Mouse (Mus musculus): ENCODE measurements around the gene Ctsa. TPM values are rescaled to one million over a fixed set of nuclear protein-coding genes. Genes with fewer than 3 reads are reported as not detected.
A peak's percentile ranks its signal among the peaks of the same experiment; 100 is the strongest.
"Not testable (repeated sequence)": the region's sequence is repeated elsewhere in the genome, so short reads cannot be mapped to it uniquely, and the experiment has no call there.

The Ctsa gene
- polyA plus RNA-seq, 1 experiment from 2014 or later = 65.4 TPM

DNA sequence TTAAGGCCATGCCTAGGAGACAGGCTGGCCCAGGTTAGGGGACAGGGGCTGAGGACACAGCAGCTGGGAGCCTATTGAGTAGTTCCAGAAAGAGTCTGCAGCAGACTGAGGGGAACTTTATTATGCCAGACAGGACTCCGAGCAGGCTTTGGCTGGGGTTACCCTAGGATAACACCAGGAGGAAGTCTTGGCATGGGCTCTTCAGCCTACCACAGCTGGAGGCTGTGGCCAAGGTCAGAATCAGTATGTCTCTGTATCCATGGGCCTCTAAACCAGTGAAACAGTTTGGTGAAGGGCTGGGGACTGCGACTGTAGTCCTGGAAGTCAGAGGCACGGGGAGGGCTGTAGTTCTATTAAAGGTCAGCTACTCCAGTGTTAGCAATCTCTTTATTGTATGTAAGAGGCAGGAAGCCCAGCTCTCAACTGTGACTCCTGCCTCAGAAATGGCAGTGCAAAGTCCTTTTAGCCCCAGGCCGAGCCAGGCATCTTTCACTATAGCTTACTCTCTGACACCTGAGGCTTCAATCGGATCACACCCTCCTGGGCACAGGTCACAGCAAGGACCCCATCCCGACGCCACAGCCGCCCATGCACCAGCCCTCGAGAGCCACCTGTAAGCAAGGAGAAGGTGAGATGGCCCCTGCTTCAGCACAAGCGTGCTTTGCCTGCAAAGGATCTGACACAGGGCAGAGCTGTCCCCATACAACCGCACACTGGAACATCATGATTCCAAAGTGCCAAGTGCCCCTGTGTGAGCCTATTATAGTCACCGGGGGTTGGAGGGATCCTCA is 40.1 kb upstream of the Ctsa start:
- ATAC-seq (ENCODE audit: low read depth) = no peak
- WGBS (ENCODE audit: insufficient replicate concordance) = 86% methylated on average over 12 of the region's 12 CpGs
- no peak overlapping the region for H3K27ac ChIP-seq
- H3K9ac ChIP-seq = no peak overlapping the region
- no peak overlapping the region for H3K4me2 ChIP-seq
- H3K4me1 ChIP-seq (replicated peaks) = peaks cover 38% of the 10 kb centered on the region
- H3K27me3 ChIP-seq = no peaks in the 10 kb centered on the region
- peaks cover 78% of the 10 kb centered on the region for H3K36me3 ChIP-seq
- no peak for DNase-seq
- H3K4me3 ChIP-seq (replicated peaks) = no peak overlapping the region
- no peaks in the 10 kb centered on the region for H3K9me3 ChIP-seq (replicated peaks)

DNA sequence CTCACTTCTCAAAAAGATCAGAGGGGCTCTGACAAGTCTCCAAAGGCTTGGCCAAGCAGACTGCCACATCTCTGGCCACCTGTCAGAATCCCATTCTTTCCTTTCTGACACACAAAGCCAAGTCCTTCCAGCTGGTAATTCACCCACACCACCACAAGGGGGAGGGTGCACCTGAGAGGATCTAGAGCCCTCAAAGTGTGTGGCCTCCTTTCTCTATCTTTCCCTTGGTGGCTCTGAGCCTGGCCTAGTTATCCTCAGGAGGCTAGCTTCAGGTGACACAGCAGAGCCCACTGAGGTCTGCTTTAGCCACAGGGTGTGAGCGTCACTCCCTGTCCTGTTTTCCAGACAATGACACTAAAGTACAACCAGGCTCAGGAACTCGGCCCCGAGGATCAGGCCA is 39.4 kb upstream of the Ctsa start:
- DNase-seq (no peak), ATAC-seq (ENCODE audit: low read depth) (peak; percentile 34; the same call in 1 of the 2 replicates)
- 86% methylated on average over 3 of the region's 3 CpGs for WGBS (ENCODE audit: insufficient replicate concordance)
- no peak overlapping the region; the same call in 1 of the 2 replicates for H3K9ac ChIP-seq
- H3K9me3 ChIP-seq (replicated peaks) = no peaks in the 10 kb centered on the region
- no peak overlapping the region for H3K4me3 ChIP-seq (replicated peaks)
- peaks cover 83% of the 10 kb centered on the region for H3K36me3 ChIP-seq
- H3K27me3 ChIP-seq = no peaks in the 10 kb centered on the region
- H3K27ac ChIP-seq = 0 out of 2 replicates have a peak overlapping the region, but pooled peaks have one; percentile 13
- H3K4me1 ChIP-seq (replicated peaks) = peaks cover 31% of the 10 kb centered on the region
- H3K4me2 ChIP-seq = no peak overlapping the region

DNA sequence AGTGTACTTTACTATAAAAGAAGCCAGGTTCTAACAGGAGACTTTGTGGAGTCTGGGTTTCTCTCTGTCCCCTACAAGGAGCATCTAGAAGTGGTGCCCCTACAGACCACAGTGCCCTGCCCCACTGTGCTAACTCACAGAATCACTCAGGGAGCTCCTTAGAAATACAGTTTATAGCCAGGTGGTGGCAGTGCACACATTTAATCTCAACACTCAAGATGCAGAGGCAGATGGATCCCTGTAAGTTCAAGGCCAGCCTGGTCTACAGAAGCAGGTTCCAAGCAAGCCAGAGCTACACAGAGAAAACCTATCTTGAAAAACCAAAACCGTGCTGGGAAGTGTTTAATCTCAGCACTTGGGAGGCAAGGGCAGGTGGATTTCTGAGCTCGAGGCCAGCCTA is 38.9 kb upstream of the Ctsa start:
- no peak overlapping the region; the same call in 1 of the 2 replicates for H3K9ac ChIP-seq
- DNase-seq (no peak), ATAC-seq (ENCODE audit: low read depth) (no peak)
- H3K4me3 ChIP-seq (replicated peaks) = no peak overlapping the region
- H3K27me3 ChIP-seq = no peaks in the 10 kb centered on the region
- H3K4me2 ChIP-seq = no peak overlapping the region
- WGBS (ENCODE audit: insufficient replicate concordance) = 81% methylated on average over 2 of the region's 2 CpGs
- H3K36me3 ChIP-seq = peaks cover 86% of the 10 kb centered on the region
- H3K9me3 ChIP-seq (replicated peaks) = no peaks in the 10 kb centered on the region
- H3K27ac ChIP-seq = 0 out of 2 replicates have a peak overlapping the region, but pooled peaks have one; percentile 13
- peaks cover 26% of the 10 kb centered on the region for H3K4me1 ChIP-seq (replicated peaks)

DNA sequence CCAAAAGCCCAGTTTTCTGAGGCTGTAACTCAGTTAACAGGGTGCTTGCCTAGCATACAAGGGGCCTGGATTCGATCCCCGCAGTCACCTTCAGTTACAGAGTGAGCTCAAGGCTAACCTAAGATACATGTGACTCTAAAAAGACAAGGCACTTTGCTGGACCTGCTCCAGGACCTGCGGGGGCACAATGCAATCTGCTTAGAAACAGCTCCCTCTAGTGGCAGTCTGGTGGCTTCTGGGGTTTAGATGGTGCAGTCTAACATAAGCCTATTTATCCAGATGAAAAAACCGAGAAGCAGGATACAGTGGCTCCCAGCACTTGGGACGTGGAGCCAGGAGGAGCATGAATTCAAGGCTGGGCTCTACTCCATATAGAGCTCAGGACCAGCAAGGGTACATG is 38.4 kb upstream of the Ctsa start:
- peak; percentile 71 for DNase-seq
- no peak overlapping the region for H3K9ac ChIP-seq
- ATAC-seq (ENCODE audit: low read depth) = peak; percentile 73
- H3K27me3 ChIP-seq = no peaks in the 10 kb centered on the region
- H3K36me3 ChIP-seq = peaks cover 88% of the 10 kb centered on the region
- 38% methylated on average over 5 of the region's 5 CpGs for WGBS (ENCODE audit: insufficient replicate concordance)
- H3K4me3 ChIP-seq (replicated peaks) = no peak overlapping the region
- peaks cover 22% of the 10 kb centered on the region for H3K4me1 ChIP-seq (replicated peaks)
- H3K27ac ChIP-seq = no peak overlapping the region; the same call in 1 of the 2 replicates
- no peaks in the 10 kb centered on the region for H3K9me3 ChIP-seq (replicated peaks)
- no peak overlapping the region for H3K4me2 ChIP-seq

DNA sequence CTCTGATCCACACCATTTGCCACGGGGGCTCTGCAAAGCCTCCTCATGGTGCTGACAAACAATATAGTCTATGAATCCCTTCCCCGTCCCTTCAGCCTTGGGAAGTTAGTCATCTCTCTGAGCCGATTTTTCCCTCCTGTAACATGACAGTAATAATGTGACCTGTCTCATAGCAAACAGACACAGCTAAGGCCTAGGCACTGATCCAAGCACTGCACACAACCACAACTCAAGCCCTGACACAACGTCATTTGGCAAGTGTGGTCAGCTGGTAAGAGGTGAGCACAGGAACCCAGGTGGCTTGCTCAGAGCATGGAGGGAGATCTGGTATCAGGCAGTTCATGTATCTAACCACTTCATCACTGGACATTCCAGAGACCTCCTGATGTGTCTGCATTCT is 36.8 kb upstream of the Ctsa start:
- peaks cover 90% of the 10 kb centered on the region for H3K36me3 ChIP-seq
- 72% methylated on average over 4 of the region's 4 CpGs for WGBS (ENCODE audit: insufficient replicate concordance)
- ATAC-seq (ENCODE audit: low read depth) (no peak), DNase-seq (no peak)
- no peaks in the 10 kb centered on the region for H3K9me3 ChIP-seq (replicated peaks)
- H3K27ac ChIP-seq = no peak overlapping the region
- H3K4me2 ChIP-seq = no peak overlapping the region
- no peaks in the 10 kb centered on the region for H3K27me3 ChIP-seq
- no peak overlapping the region for H3K4me3 ChIP-seq (replicated peaks)
- peaks cover 11% of the 10 kb centered on the region for H3K4me1 ChIP-seq (replicated peaks)
- H3K9ac ChIP-seq = no peak overlapping the region

DNA sequence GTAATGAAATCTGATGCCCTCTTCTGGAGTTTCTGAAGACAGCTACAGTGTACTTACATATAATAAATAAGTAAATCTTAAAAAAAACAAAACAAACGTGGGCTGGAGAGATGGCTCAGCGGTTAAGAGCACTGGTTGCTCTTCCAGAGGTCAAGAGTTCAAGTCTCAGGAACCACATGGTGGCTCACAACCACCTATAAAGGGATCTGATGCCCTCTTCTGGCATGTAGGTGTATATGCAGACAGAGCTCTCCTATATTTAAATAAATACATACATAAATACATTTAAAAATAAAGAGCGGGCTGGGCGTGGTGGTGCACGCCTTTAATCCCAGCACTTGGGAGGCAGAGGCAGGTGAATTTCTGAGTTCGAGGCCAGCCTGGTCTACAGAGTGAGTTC is 34.1 kb upstream of the Ctsa start:
- not testable (repeated sequence) for H3K27ac ChIP-seq; H3K4me2 ChIP-seq; H3K9me3 ChIP-seq (replicated peaks); DNase-seq; H3K27me3 ChIP-seq; H3K9ac ChIP-seq; ATAC-seq (ENCODE audit: low read depth); H3K4me3 ChIP-seq (replicated peaks)
- H3K36me3 ChIP-seq = peaks cover 83% of the 10 kb centered on the region
- peaks cover 19% of the 10 kb centered on the region for H3K4me1 ChIP-seq (replicated peaks)
- 71% methylated on average over 6 of the region's 6 CpGs for WGBS (ENCODE audit: insufficient replicate concordance)

DNA sequence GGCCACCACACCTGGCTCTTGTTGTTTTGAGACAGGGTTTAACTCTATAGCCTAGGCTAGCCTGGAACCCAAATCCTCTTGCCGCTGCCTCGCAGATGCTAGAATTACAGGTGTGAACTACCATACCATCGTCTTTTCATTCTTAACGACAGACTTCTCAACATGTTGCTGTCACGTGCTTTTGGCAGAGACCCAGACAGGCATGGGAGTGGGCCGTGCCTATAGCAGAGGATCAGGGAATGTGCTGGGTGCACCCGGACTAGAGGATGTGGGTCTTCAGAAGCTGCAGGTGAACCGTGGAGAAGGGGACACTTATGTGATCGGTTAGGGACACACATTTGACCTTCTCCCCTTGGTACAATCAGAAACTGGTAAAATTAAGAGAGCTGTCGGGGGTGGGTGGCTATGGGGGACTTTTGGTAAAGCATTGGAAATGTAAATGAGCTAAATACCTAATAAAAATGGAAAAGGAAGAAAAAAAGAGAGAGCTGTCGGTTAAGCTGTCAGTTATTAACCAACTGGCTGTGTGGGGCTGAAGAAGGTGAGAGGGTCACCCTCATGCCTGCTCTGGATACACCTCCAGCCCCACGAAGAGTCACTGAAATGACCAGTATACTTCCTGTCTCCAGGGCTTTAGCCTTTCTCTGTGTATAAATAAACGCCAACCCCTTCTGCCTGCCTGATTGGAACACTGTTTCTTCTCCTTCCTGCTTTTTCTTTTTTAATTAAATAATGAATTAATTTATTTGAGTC is 32.2 kb upstream of the Ctsa start:
- DNase-seq (no peak), ATAC-seq (ENCODE audit: low read depth) (no peak)
- Histone ChIP-seq H3K36me3 (peaks cover 69% of the 10 kb centered on the region), H3K27ac (no peak overlapping the region), H3K9me3 (replicated peaks) (no peaks in the 10 kb centered on the region), H3K4me1 (replicated peaks) (peaks cover 16% of the 10 kb centered on the region), H3K27me3 (no peaks in the 10 kb centered on the region), H3K4me3 (replicated peaks) (no peak overlapping the region), H3K9ac (no peak overlapping the region), H3K4me2 (no peak overlapping the region)
- 81% methylated on average over 13 of the region's 13 CpGs for WGBS (ENCODE audit: insufficient replicate concordance)

DNA sequence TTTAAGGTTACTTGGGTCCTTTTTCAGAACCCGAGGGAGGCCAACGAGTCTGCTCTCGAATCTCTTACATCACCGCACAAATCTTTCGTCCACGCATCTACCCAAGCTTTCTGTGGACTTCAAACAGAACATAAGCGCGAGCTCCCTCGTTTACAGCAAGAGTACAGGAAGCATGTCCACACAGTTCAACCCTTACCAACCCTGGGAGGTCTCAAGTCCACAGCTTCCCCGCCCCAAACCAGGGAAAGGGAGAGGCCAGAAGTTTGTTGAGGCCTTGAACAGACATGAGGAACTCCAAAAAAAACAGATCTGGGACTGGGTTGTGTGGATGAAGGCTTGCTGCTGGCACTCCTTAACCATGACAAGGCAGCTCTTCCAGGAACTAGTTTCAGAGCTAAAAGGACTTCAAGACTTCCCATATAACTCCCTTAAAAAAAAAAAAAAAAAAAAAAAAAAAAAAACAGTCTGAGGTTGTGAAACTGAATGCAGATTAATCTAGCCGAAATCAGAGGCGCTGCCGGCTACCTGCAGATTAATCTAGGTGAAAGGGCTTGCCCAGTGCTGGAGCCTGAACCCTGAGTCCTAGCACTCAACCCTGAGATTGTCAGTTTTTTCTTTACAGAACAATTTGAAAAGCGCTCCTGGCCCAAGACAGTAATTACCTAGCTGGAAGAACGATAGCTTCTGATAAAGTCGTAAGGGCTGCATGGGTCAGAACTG is 29.3 kb upstream of the Ctsa start:
- DNase-seq (no peak), ATAC-seq (ENCODE audit: low read depth) (no peak)
- peak overlapping the region; percentile 89 for H3K9ac ChIP-seq
- H3K4me3 ChIP-seq (replicated peaks) = peak overlapping the region; percentile 86
- peak overlapping the region; percentile 79 for H3K4me2 ChIP-seq
- H3K36me3 ChIP-seq = peaks cover 42% of the 10 kb centered on the region
- 76% methylated on average over 16 of the region's 16 CpGs for WGBS (ENCODE audit: insufficient replicate concordance)
- H3K4me1 ChIP-seq (replicated peaks) = peaks cover 35% of the 10 kb centered on the region
- no peaks in the 10 kb centered on the region for H3K9me3 ChIP-seq (replicated peaks)
- H3K27ac ChIP-seq = peak overlapping the region; percentile 87
- no peaks in the 10 kb centered on the region for H3K27me3 ChIP-seq

DNA sequence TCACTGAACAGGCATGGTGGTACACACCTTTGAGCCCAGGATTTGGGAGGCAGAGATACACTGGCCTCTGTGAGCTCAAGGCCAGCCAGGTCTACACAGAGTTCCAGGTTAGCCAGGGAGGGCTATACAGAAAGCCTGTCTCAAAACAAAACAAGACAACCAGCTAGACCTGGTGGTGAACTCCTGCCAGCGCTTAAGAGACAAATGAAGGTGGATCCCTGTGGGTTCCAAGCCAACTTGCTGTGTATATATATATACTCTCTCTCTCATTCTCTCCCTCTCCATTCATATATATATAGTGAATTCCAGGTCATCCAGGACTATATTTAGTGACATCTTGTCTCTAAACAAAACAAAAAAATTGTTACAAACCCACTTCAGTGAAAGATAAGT is 28.8 kb upstream of the Ctsa start:
- 57% methylated on average over 1 of the region's 1 CpGs for WGBS (ENCODE audit: insufficient replicate concordance)
- Histone ChIP-seq H3K9ac (peak overlapping the region; percentile 89), H3K9me3 (replicated peaks) (no peaks in the 10 kb centered on the region), H3K4me1 (replicated peaks) (peaks cover 35% of the 10 kb centered on the region), H3K36me3 (peaks cover 42% of the 10 kb centered on the region), H3K27ac (peak overlapping the region; percentile 87), H3K4me3 (replicated peaks) (peak overlapping the region; percentile 86), H3K4me2 (peak overlapping the region; percentile 79), H3K27me3 (no peaks in the 10 kb centered on the region)
- no peak for DNase-seq
- no peak for ATAC-seq (ENCODE audit: low read depth)

DNA sequence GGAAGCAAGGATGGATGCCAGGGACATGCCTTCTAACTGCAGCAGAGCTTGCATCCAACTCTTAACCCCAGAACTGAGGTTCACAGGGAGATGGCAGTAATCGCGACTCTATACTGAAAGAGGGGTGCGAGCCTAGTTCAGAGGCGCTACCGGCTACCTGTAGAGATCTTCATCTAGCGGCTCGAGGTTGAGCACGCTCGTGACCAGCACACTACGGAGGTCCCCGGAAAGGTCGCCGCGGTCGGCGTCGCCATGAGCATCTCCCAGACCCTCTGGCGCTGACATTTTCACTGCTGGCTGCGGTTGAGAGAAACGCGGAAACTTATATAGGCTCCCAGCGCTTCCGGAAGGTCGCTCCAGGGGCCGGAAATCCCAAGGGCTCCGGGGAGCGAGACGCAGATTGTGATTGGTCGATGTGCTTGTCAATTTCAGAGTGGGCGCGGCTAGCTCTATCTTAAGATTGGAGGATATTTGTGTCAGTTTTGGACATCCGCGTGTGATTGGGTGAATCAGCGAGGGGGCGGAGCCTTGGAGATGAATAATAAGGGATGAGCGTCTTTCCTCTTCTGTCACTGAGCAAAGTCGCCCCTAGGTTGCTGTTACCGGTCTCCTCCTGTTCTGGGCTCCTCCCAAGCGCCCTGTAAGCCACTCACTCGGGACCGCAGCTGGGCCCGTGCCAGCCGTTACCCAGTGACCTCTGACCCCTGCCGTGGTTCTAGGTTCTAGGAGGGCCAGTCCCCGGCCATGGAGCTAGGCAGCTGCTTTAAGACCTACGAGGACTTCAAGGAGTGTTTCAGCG is 27.9 kb upstream of the Ctsa start, which contains the start of the genes Acot8 and Zswim3:
Gene Acot8, minus strand, starts transcription at position 350 of the 799 bp plus-strand sequence.
Gene Zswim3, plus strand, starts transcription at position 566 of the 799 bp plus-strand sequence.
- peak within 1 kb of the TSS; percentile 90 for H3K9ac ChIP-seq
- peaks cover 35% of the 10 kb centered on the region for H3K4me1 ChIP-seq (replicated peaks)
- peak; percentile 98 for DNase-seq
- H3K27me3 ChIP-seq = no peaks in the 10 kb centered on the region
- peaks cover 42% of the 10 kb centered on the region for H3K36me3 ChIP-seq
- WGBS (ENCODE audit: insufficient replicate concordance) = under 1% methylated on average over 47 of the region's 47 CpGs
- no peaks in the 10 kb centered on the region for H3K9me3 ChIP-seq (replicated peaks)
- peak within 1 kb of the TSS; percentile 92 for H3K4me2 ChIP-seq
- peak within 1 kb of the TSS; percentile 86 for H3K4me3 ChIP-seq (replicated peaks)
- peak within 1 kb of the TSS; percentile 99 for H3K27ac ChIP-seq
- peak; percentile 94 for ATAC-seq (ENCODE audit: low read depth)
